Mouse (Mus musculus): ENCODE data around the gene Hand2. TPM values are rescaled to one million over a fixed set of nuclear protein-coding genes. Genes with fewer than 3 reads are reported as not detected.

Hand2 gene
- total RNA-seq (2021), result not detected
- long read RNA-seq, experiment 1, result 0 reads
- long read RNA-seq, experiment 2, result 0 reads

GRCm38 (mm10) chr8:57320851-57321743, at the start of gene Hand2:
Gene Hand2 (plus strand): TSS chr8:57320983.
- no peak for DNase-seq (ENCODE audit: low spot score in 2 of 2)
- intact Hi-C loops (cut with DNase I), result loop anchor here (5.0 kb wide), 1 partner anchor 699 kb away; no protein-coding TSS in a partner anchor

- DNase-seq (ENCODE audit: low spot score in 2 of 2), result no peak
- intact Hi-C loops (cut with DNase I), result no loop called here
These were observed 47.7 kb upstream of the Hand2 start for GRCm38 (mm10) chr8:57273055-57273454.

GRCm38 (mm10) chr8:57293441-57293840, 27.3 kb upstream of the Hand2 start:
- no peak for DNase-seq (ENCODE audit: low spot score in 2 of 2)
- intact Hi-C loops (cut with DNase I), result no loop called here

GRCm38 (mm10) chr8:57303513-57303912, 17.3 kb upstream of the Hand2 start:
- DNase-seq (ENCODE audit: low spot score in 2 of 2), result no peak
- intact Hi-C loops (cut with DNase I), result no loop called here

GRCm38 (mm10) chr8:57304944-57305343, 15.8 kb upstream of the Hand2 start:
- intact Hi-C loops (cut with DNase I), result no loop called here
- DNase-seq (ENCODE audit: low spot score in 2 of 2), result no peak

- intact Hi-C loops (cut with DNase I), result no loop called here
These were observed 14.3 kb upstream of the Hand2 start for GRCm38 (mm10) chr8:57306441-57306840.

GRCm38 (mm10) chr8:57309844-57310485, 10.8 kb upstream of the Hand2 start:
- intact Hi-C loops (cut with DNase I), result loop anchor here (5.0 kb wide), 1 partner anchor 37 kb away; no protein-coding TSS in a partner anchor
- no peak for DNase-seq (ENCODE audit: low spot score in 2 of 2)

More at GRCm38 (mm10) chr8:57306441-57306840, 14.3 kb upstream of the Hand2 start:
- DNase-seq (ENCODE audit: low spot score in 2 of 2), result no peak

GRCm38 (mm10) chr8:57312031-57312981, 8.5 kb upstream of the Hand2 start:
- intact Hi-C loops (cut with DNase I), result loop anchor here (5.0 kb wide), 1 partner anchor 35 kb away; no protein-coding TSS in a partner anchor
- no peak for DNase-seq (ENCODE audit: low spot score in 2 of 2)

GRCm38 (mm10) chr8:57313583-57313982, 7.2 kb upstream of the Hand2 start:
- no peak for DNase-seq (ENCODE audit: low spot score in 2 of 2)
- intact Hi-C loops (cut with DNase I), result loop anchor here (5.0 kb wide), 1 partner anchor 34 kb away; no protein-coding TSS in a partner anchor

- DNase-seq (ENCODE audit: low spot score in 2 of 2), result no peak
- intact Hi-C loops (cut with DNase I), result loop anchor here (5.0 kb wide), 1 partner anchor 33 kb away; no protein-coding TSS in a partner anchor
These were observed 6.6 kb upstream of the Hand2 start for GRCm38 (mm10) chr8:57314216-57314615.

GRCm38 (mm10) chr8:57315471-57315870, 5.3 kb upstream of the Hand2 start:
- intact Hi-C loops (cut with DNase I), result no loop called here
- DNase-seq (ENCODE audit: low spot score in 2 of 2), result no peak

- no peak for DNase-seq (ENCODE audit: low spot score in 2 of 2)
- intact Hi-C loops (cut with DNase I), result no loop called here
These were observed 3.7 kb upstream of the Hand2 start for GRCm38 (mm10) chr8:57317107-57317506.

- intact Hi-C loops (cut with DNase I), result no loop called here
- DNase-seq (ENCODE audit: low spot score in 2 of 2), result no peak
These were observed 2.8 kb upstream of the Hand2 start for GRCm38 (mm10) chr8:57317890-57318480.

- DNase-seq (ENCODE audit: low spot score in 2 of 2), result no peak
- intact Hi-C loops (cut with DNase I), result no loop called here
These were observed 1.4 kb upstream of the Hand2 start for GRCm38 (mm10) chr8:57319092-57319980.

- no peak for DNase-seq (ENCODE audit: low spot score in 2 of 2)
- intact Hi-C loops (cut with DNase I), result loop anchor here (5.0 kb wide), 1 partner anchor 698 kb away; no protein-coding TSS in a partner anchor
These were observed 700 bp upstream of the Hand2 start for GRCm38 (mm10) chr8:57319981-57320585.

GRCm38 (mm10) chr8:57321898-57322895, 1.4 kb downstream of the Hand2 start:
- DNase-seq (ENCODE audit: low spot score in 2 of 2), result no peak

More at GRCm38 (mm10) chr8:57321898-57322895, 1.4 kb downstream of the Hand2 start:
- intact Hi-C loops (cut with DNase I), result loop anchor here (5.0 kb wide), 1 partner anchor 700 kb away; no protein-coding TSS in a partner anchor
